Mouse (Mus musculus): ENCODE results near the gene Sirt3.
"Not testable (repeated sequence)": the region's sequence is repeated elsewhere in the genome, so short reads cannot be mapped to it uniquely, and the experiment has no call there.

The Sirt3 gene

GRCm38 (mm10) chr7:140894611-140895010, 12.5 kb upstream of the Sirt3 start:
- no peak for DNase-seq

GRCm38 (mm10) chr7:140894031-140894430, 11.9 kb upstream of the Sirt3 start:
- DNase-seq = no peak

GRCm38 (mm10) chr7:140890636-140891035, 8.5 kb upstream of the Sirt3 start:
- DNase-seq = not testable (repeated sequence)

GRCm38 (mm10) chr7:140882469-140882803, 327 bp upstream of the Sirt3 start:
- no peak for DNase-seq

GRCm38 (mm10) chr7:140880865-140881515, 1.1 kb downstream of the Sirt3 start:
- DNase-seq = peak; percentile 36

- DNase-seq = peak; percentile 48
Observed at GRCm38 (mm10) chr7:140880419-140880818, 1.7 kb downstream of the Sirt3 start.

GRCm38 (mm10) chr7:140879355-140879754, 2.8 kb downstream of the Sirt3 start:
- DNase-seq = no peak

GRCm38 (mm10) chr7:140877364-140877763, 4.7 kb downstream of the Sirt3 start:
- DNase-seq = no peak

GRCm38 (mm10) chr7:140874224-140874623, 7.9 kb downstream of the Sirt3 start:
- DNase-seq = no peak

GRCm38 (mm10) chr7:140864761-140865160, 17.3 kb downstream of the Sirt3 start:
- no peak for DNase-seq

- no peak for DNase-seq
Observed at GRCm38 (mm10) chr7:140860728-140861127, 21.4 kb downstream of the Sirt3 start.

- no peak for DNase-seq
Observed at GRCm38 (mm10) chr7:140859997-140860396, 22.1 kb downstream of the Sirt3 start.

- no peak for DNase-seq
Observed at GRCm38 (mm10) chr7:140858746-140859145, 23.4 kb downstream of the Sirt3 start.

- no peak for DNase-seq
Observed at GRCm38 (mm10) chr7:140857550-140858505, 24.3 kb downstream of the Sirt3 start, which contains the start of gene Bet1l. Gene Bet1l (minus strand): TSS chr7:140857577.

GRCm38 (mm10) chr7:140856785-140857549, 25.1 kb downstream of the Sirt3 start, which contains the start of gene Ric8a:
Gene Ric8a (plus strand): TSS chr7:140856957.
- peak; percentile 92 for DNase-seq

GRCm38 (mm10) chr7:140855860-140856784, 26.0 kb downstream of the Sirt3 start, which contains the start of gene Gm45785:
Gene Gm45785 (minus strand): TSS chr7:140856331.
- DNase-seq = peak; percentile 92

GRCm38 (mm10) chr7:140855181-140855580, 26.9 kb downstream of the Sirt3 start:
- no peak for DNase-seq

- DNase-seq = no peak
Observed at GRCm38 (mm10) chr7:140854483-140854882, 27.6 kb downstream of the Sirt3 start.

- DNase-seq = no peak
Observed at GRCm38 (mm10) chr7:140853386-140853785, 28.7 kb downstream of the Sirt3 start.

- no peak for DNase-seq
Observed at GRCm38 (mm10) chr7:140851916-140852315, 30.2 kb downstream of the Sirt3 start.

GRCm38 (mm10) chr7:140848591-140848990, 33.5 kb downstream of the Sirt3 start:
- no peak for DNase-seq
